Mouse (Mus musculus) hematopoietic stem cell, adult 5-6 weeks (primary cell): ENCODE results near the gene Mrc1. TPM values are rescaled to one million over a fixed set of nuclear protein-coding genes. Genes with fewer than 3 reads are reported as not detected.
A peak's percentile ranks its signal among the peaks of the same experiment; 100 is the strongest.

ENCODE experiments used
- ATAC-seq, 2 experiments: fragments of 125-278 bp in 1 of 2; replicated peaks in 1 of 2; 2 replicates each; pipeline ENCODE4 v1.8.0; 2016 to 2017; ENCODE audit warnings: inconsistent platforms in 2 of 2, mild to moderate bottlenecking in 2 of 2, moderate number of reproducible peaks in 2 of 2, low read depth in 1 of 2, moderate TSS enrichment in 1 of 2; ENCODE audit not compliant: low FRiP score in 2 of 2, poor library complexity in 2 of 2, severe bottlenecking in 2 of 2, insufficient read depth in 1 of 2, low TSS enrichment in 1 of 2
- total RNA-seq: library from RNA; stranded (forward); fragments of 172-1452, 232-1000 nt; gene quantifications from 2 replicates; pipeline ENCODE4 v1.2.3, GENCODE M21; 2017

The Mrc1 gene
- total RNA-seq, 1 experiment from 2014 or later, result 1.5 TPM

DNA sequence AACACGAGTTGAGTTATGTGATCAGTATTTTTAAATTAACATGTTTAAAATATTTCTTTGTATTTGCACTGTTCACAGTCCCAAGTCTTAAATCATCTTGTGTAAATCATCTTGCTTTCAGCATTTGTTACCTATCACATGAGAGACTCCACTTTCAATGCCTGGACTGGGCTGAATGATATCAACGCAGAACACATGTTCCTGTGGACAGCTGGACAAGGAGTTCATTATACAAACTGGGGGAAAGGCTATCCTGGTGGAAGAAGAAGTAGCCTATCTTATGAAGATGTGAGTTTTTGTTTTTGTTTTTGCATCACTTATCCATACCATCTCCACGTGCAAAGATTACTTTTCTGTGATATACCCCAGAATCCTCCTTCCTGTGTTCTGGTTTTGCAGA, 85.9 kb downstream of the Mrc1 start:
- ATAC-seq, result no peak

GRCm38 (mm10) chr2:14341652-14342308, 112.6 kb downstream of the Mrc1 start:
- ATAC-seq, result no peak

DNA sequence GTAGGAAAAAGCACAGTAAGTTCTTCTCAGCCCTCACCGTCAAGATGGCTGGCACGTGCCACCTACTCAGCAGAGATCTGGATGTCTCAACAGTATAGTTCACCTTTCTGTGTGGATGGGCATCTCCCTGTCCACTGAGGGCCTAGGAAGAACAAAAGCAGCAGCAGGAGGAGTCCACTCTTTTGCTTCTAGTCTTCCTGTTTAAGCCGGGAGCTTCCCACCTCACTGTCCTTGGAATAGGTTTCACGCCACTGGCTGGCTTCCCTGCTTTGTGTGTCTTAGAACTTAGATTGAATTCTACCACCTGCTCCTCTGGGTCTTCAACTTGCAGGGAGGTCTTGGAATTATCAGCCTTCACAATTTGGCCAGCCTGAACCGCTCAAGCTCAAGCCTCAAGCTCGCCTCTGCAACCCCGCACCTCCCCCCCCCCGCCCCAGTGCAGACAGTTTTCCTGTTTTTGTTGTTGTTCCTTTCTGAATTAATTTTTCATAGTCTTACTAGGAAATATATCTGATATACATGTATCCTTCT, 113.2 kb downstream of the Mrc1 start:
- 0 out of 4 replicates have a peak, but pooled peaks of 1 of the 2 experiments have one; percentile 17 for ATAC-seq

Other genes starting within 250 kb of the Mrc1 start
- 31.3 and 52.2 TPM in 2 replicates for gene Hacd1, start 173.3 kb upstream of the Mrc1 start, total RNA-seq
- 29.1 and 41.6 TPM in 2 replicates for gene Stam, start 155.3 kb upstream of the Mrc1 start, total RNA-seq
- gene Tmem236, start 54.9 kb upstream of the Mrc1 start, total RNA-seq, result not detected in 2 replicates
- gene Slc39a12, start 158.9 kb downstream of the Mrc1 start, total RNA-seq, result not detected in 2 replicates